ENCODE assay signal across 8 mouse cellular contexts in the genomic region with DNA sequence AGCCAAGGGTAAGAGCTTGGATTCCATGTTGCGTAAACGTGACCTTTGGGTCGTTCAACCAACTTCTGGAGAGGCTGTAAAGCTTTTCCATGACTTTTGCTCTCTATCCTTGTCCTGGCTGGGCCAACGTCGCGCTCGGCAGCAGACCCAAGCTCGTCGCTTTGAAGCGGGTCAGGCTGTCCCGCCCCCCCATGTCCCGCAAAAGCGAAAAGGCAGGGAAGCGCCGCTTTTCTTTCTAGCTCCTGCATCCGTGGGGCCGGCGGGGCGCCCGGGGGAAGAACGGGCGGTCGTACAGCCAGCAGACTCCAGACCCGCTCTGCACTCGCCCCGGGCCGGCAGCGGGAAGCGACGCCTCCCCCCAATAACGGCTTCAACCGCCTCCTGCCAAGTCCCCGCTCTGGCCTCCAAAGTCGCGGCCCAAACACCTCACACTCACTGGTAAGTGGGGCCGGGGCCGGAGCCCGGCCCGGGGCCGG. TPM values are rescaled to one million over a fixed set of nuclear protein-coding genes. Genes with fewer than 3 reads are reported as not detected.
DNase-seq lines count a peak whose midpoint lies in the region; ATAC-seq and TF ChIP-seq lines count a peak whose summit lies in the region.

Gene Pus10 (plus strand): TSS at position 364 of the 476 bp plus-strand sequence.

- under 1% methylated on average over 39 of the region's 40 CpGs for whole genome bisulfite sequencing in heart, embryonic 10.5 days
- 1% methylated on average over 37 of the region's 40 CpGs for WGBS in intestine, embryonic 14.5 days
- under 1% methylated on average over 39 of the region's 40 CpGs for WGBS in limb, embryonic 13.5 days
- WGBS in midbrain, postnatal 0 days: under 1% methylated on average over 30 of the region's 40 CpGs

- peak within 1 kb of the TSS; percentile 96 for H3K27ac ChIP-seq in heart, embryonic 10.5 days
- H3K27ac ChIP-seq in intestine, embryonic 14.5 days (ENCODE audit: low read depth): peak within 1 kb of the TSS; percentile 86
- H3K27ac ChIP-seq in limb, embryonic 13.5 days: peak within 1 kb of the TSS; percentile 96
- peak within 1 kb of the TSS; percentile 99 for H3K27ac ChIP-seq in midbrain, postnatal 0 days (ENCODE audit: low read depth, low read length)

- intact Hi-C loops in heart, postnatal 36 days (cut with DNase I): loop anchor here (1.0 kb wide), 1 partner anchor 32 kb away; the partner anchor contains the start of gene 0610010F05Rik

- peak; percentile 83 for DNase-seq in heart, embryonic 10.5 days (ENCODE audit: low spot score)
- DNase-seq in heart, postnatal 36 days: no peak
- peak; percentile 62 for DNase-seq in adrenal gland, postnatal 25 days
- no peak for DNase-seq in frontal cortex, adult 2 months (ENCODE audit: extremely low spot score in 1 of 2, low spot score in 1 of 2)
- DNase-seq in intestine, embryonic 14.5 days (ENCODE audit: low spot score): no peak
- no peak for DNase-seq in midbrain, postnatal 0 days (ENCODE audit: low spot score)
- no peak for DNase-seq in right cerebral cortex, adult 2 months (ENCODE audit: low spot score in 2 of 2)

- H3K4me3 ChIP-seq in heart, embryonic 10.5 days: peak within 1 kb of the TSS; percentile 94
- peak within 1 kb of the TSS; percentile 89 for H3K4me3 ChIP-seq in intestine, embryonic 14.5 days (ENCODE audit: low read depth, low read length)
- peak within 1 kb of the TSS; percentile 93 for H3K4me3 ChIP-seq in limb, embryonic 13.5 days
- H3K4me3 ChIP-seq in midbrain, postnatal 0 days (ENCODE audit: low read depth, low read length): peak within 1 kb of the TSS; percentile 76

- peak within 1 kb of the TSS; percentile 85 for H3K9ac ChIP-seq in intestine, embryonic 14.5 days (ENCODE audit: low read length)
- H3K9ac ChIP-seq in limb, embryonic 13.5 days: peak within 1 kb of the TSS; percentile 91
- H3K9ac ChIP-seq in midbrain, postnatal 0 days (replicated peaks; ENCODE audit: low read length, poor library complexity, severe bottlenecking): peak within 1 kb of the TSS; percentile 64

- no peak; the same call in none of the 2 replicates for ATAC-seq in intestine, embryonic 14.5 days (replicated peaks; ENCODE audit: low FRiP score, low TSS enrichment, low read depth)
- peak; percentile 52 for ATAC-seq in limb, embryonic 13.5 days (ENCODE audit: low FRiP score, low read depth)
- peak; percentile 8; the same call in 1 of the 2 replicates for ATAC-seq in midbrain, postnatal 0 days (ENCODE audit: low FRiP score)

- no peaks in the 10 kb centered on the region for H3K9me3 ChIP-seq in heart, embryonic 10.5 days
- H3K9me3 ChIP-seq in intestine, embryonic 14.5 days (ENCODE audit: control insufficient read depth, low read length): no peaks in the 10 kb centered on the region
- H3K9me3 ChIP-seq in limb, embryonic 13.5 days: no peaks in the 10 kb centered on the region
- no peaks in the 10 kb centered on the region for H3K9me3 ChIP-seq in midbrain, postnatal 0 days (ENCODE audit: low read length)

- H3K36me3 ChIP-seq in heart, embryonic 10.5 days: peaks cover 4% of the 10 kb centered on the region
- no peaks in the 10 kb centered on the region for H3K36me3 ChIP-seq in intestine, embryonic 14.5 days (ENCODE audit: control insufficient read depth, insufficient read depth, low read length)
- peaks cover 3% of the 10 kb centered on the region; the same call in 1 of the 2 replicates for H3K36me3 ChIP-seq in limb, embryonic 13.5 days
- H3K36me3 ChIP-seq in midbrain, postnatal 0 days (ENCODE audit: insufficient read depth, low read length): no peaks in the 10 kb centered on the region

- TF ChIP-seq CTCF in midbrain, postnatal 0 days (IDR thresholded peaks at IDR 0.05): no peak

- H3K27me3 ChIP-seq in heart, embryonic 10.5 days (ENCODE audit: insufficient read depth, poor library complexity, severe bottlenecking): no peaks in the 10 kb centered on the region
- no peaks in the 10 kb centered on the region for H3K27me3 ChIP-seq in intestine, embryonic 14.5 days (replicated peaks; ENCODE audit: control insufficient read depth, insufficient read depth, low read length)
- H3K27me3 ChIP-seq in limb, embryonic 13.5 days: no peaks in the 10 kb centered on the region
- H3K27me3 ChIP-seq in midbrain, postnatal 0 days (ENCODE audit: insufficient read depth, low read length): no peaks in the 10 kb centered on the region

- H3K4me1 ChIP-seq in heart, embryonic 10.5 days: peaks cover 4% of the 10 kb centered on the region; the same call in 1 of the 2 replicates
- H3K4me1 ChIP-seq in intestine, embryonic 14.5 days (replicated peaks; ENCODE audit: control insufficient read depth, insufficient read depth, low read length): 0 out of 2 replicates have a peak, but pooled peaks cover 3% of the 10 kb centered on the region
- peaks cover 27% of the 10 kb centered on the region for H3K4me1 ChIP-seq in limb, embryonic 13.5 days
- peaks cover 4% of the 10 kb centered on the region for H3K4me1 ChIP-seq in midbrain, postnatal 0 days (ENCODE audit: insufficient read depth, low read length)

- peak within 1 kb of the TSS; percentile 73 for H3K4me2 ChIP-seq in intestine, embryonic 14.5 days (ENCODE audit: low read length)
- H3K4me2 ChIP-seq in limb, embryonic 13.5 days (replicated peaks): peak within 1 kb of the TSS; percentile 64
- peak within 1 kb of the TSS; percentile 77 for H3K4me2 ChIP-seq in midbrain, postnatal 0 days (ENCODE audit: low read depth, low read length, poor library complexity, severe bottlenecking)

RNA-seq across cellular contexts. Expression of gene Pus10, which starts in this region (rescaled TPM):
- 19.2 and 19.6 TPM in 2 replicates for polyA plus RNA-seq in heart, embryonic 10.5 days (2016; fragmentation: Nextera tagmentation; extraction: Ambion mirVana)
- 10 to 100 TPM in 1 of 2 experiments, 1 to 10 TPM in 1; 8.8 to 12.8 TPM for total RNA-seq in heart, postnatal 36 days (2021)
- 17.8 and 23.3 TPM in 2 replicates for total RNA-seq in adrenal gland, postnatal 25 days (2021)
- polyA plus RNA-seq in frontal cortex, adult 2 months (2012; rRNA removed): 10.1 and 12.5 TPM in 2 replicates
- polyA plus RNA-seq in intestine, embryonic 14.5 days (2014; fragmentation: Nextera tagmentation; extraction: Ambion mirVana): 23.8 and 25.2 TPM in 2 replicates
- 24.4 and 27.5 TPM in 2 replicates for polyA plus RNA-seq in limb, embryonic 13.5 days (2015; fragmentation: Nextera tagmentation; extraction: Ambion mirVana)
- total RNA-seq in midbrain, postnatal 0 days (2014; rRNA removed): 11.2 and 13.6 TPM in 2 replicates
- 7.7 and 9.5 TPM in 2 replicates for polyA plus RNA-seq in midbrain, postnatal 0 days (2015; fragmentation: Nextera tagmentation; extraction: Ambion mirVana)

Comparison
In these comparisons a context has a peak if more than half of its experiments do, and no peak if none do; other contexts are left out.
1. DNase-seq: peak in heart, embryonic 10.5 days (single experiment) and adrenal gland, postnatal 25 days (single experiment); none in heart, postnatal 36 days (0 of 2), frontal cortex, adult 2 months (0 of 2), intestine, embryonic 14.5 days (single experiment), midbrain, postnatal 0 days (single experiment) and right cerebral cortex, adult 2 months (0 of 2).
2. Peak in every context shown above with its lines, with median percentiles within 50 percentile points of each other: H3K27ac ChIP-seq, H3K4me3 ChIP-seq, H3K4me2 ChIP-seq and H3K9ac ChIP-seq.